Mouse (Mus musculus) left cerebral cortex, postnatal 25 days (tissue): ENCODE data around the gene Mrpl58. TPM values are rescaled to one million over a fixed set of nuclear protein-coding genes. Genes with fewer than 3 reads are reported as not detected.

Source experiments
- DNase-seq, 2 experiments: peaks; one replicate each; pipeline ENCODE4 v3.0.0; 2022; ENCODE audit warnings: low spot score in 2 of 2, mixed read lengths in 1 of 2
- intact Hi-C: fragments of 180-260 bp; cut with DNase I; formaldehyde crosslinking; loops from one replicate; pipeline ENCODE4 v1.15.1; 2025
- total RNA-seq, 2 experiments: library from RNA; stranded (reverse); gene quantifications; 2 replicates each; pipeline ENCODE4 v1.2.3; 2021

Mrpl58 gene
- 100 to 1,000 TPM; 107 to 109 TPM for total RNA-seq

GRCm38 (mm10) chr11:115403338-115404124 is at the start of gene Mrpl58:
TSS of gene Mrpl58 (plus strand) at chr11:115403752.
- DNase-seq = peak; percentile 89 to 90
- intact Hi-C loops = no loop called here

DNA sequence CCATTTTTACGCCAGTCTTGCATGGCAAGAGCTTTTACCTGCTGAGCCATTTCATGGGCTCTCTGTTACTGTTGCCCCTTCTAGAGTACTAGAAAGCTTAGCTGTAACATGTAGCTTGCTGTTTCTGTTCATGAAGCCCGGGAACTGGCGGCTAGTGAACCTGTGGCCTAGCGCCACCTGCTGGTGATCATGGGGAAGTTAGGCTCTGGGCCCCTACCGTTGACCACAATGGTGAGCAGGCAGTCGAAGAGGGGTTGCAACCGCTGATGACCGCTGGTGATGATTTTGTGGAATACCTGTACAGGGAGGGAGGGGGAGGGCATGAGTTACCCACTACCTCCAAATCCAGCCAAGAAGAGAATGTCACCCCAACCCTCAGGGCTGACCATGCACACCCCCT is 49.4 kb upstream of the Mrpl58 start:
- peak; percentile 61 to 67 for DNase-seq

GRCm38 (mm10) chr11:115358468-115358867 is 45.1 kb upstream of the Mrpl58 start:
- peak; percentile 66 to 72 for DNase-seq
- intact Hi-C loops = loop anchor here (1.0 to 5.0 kb wide), 2 partner anchors 54 to 117 kb away; partner anchors contain the start of gene Armc7

More for the DNA sequence above, 49.4 kb upstream of the Mrpl58 start:
- intact Hi-C loops = loop anchor here (1.0 to 5.0 kb wide), 2 partner anchors 32 to 152 kb away; partner anchors contain the start of gene Ush1g

DNA sequence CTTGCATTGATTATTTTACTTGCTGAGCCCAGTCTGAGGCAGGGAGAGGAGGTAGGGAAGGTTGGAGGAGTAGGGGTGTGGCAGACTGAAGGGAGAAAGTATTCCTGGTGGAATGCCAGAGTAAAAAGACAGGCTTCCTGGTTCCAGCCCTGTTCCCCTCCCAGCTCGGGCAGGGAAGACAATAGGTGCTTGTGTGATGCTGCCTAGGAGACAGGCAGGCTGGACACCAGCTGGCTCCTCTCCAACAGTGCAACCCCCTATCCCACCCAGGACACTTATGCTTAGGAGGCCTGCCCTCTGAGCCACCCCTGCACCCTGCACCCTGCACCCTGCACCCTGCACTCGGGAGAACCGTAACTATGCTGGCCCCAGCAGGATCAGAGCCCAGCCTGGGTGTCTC is 44.3 kb upstream of the Mrpl58 start:
- intact Hi-C loops = loop anchor here (5.0 kb wide), 1 partner anchor 53 kb away; no protein-coding TSS in a partner anchor
- DNase-seq = no peak

GRCm38 (mm10) chr11:115359726-115360125 is 43.8 kb upstream of the Mrpl58 start:
- intact Hi-C loops = loop anchor here (5.0 kb wide), 1 partner anchor 53 kb away; no protein-coding TSS in a partner anchor

GRCm38 (mm10) chr11:115364136-115364535 is 39.4 kb upstream of the Mrpl58 start:
- intact Hi-C loops = no loop called here
- no peak for DNase-seq

More at GRCm38 (mm10) chr11:115359726-115360125, 43.8 kb upstream of the Mrpl58 start:
- DNase-seq = no peak

DNA sequence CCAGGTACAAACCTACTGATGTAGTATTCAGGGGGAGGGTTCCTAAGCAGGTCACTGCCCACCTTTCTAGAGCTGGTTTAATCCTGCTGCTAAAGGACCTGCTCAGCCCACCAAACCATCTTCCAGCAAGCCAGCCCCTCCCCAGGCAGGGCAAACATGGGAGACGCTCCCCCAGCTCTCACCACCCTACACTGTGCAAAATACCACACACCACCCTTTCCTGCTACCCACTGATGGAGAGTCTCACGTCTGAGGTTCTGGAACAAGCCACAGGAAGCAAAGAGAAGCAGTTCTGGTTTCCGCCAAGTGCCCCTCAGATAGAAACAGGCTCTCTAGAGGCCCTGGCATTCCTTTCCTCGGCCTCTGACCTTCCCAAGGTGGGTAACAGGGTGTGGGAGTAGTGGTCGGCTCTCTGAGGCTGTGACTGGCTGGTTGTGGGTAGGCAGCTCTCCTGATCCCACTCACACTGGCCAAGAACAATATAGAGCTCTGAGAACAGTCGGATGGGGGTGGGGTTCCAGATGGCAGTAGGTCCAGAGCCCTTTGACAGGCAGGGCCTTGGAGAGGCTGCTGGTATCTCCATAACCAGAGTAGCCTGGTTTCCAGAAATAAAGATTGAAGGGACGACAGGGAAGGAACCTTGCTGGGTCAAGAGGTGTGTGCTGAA is 37.4 kb upstream of the Mrpl58 start:
- peak in 1 of 2 experiments; percentile 38 for DNase-seq
- intact Hi-C loops = no loop called here

- intact Hi-C loops = no loop called here
- DNase-seq = peak; percentile 66 to 81
These were observed 36.7 kb upstream of the Mrpl58 start for GRCm38 (mm10) chr11:115366706-115367394.

DNA sequence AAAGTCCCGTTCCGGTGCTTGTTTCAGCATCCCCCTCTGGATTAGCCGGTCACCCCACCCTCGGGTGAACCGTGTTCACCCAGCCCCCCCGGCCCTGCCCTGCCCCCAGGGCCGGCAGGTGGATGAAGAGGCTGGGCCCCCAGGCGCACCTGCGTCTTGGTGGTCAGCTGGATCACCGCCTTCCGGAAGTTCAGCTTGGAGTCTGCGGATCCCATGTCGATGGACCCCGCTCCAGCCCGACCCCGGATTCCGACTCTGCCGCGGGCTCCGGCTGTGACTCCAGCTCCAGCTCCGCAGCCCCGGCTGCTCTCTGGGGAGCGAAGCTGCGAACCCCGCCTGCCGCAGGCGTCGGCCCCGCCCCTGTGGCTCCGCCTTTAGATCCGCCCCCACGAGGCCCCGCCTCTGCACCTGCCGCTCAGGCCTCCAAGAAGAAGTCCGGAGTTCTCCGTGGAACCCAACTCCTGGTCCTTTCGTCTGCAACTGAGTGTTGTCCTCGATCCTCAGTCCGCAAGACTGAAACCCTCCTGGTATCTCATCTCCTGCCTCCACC is 36.1 kb upstream of the Mrpl58 start, which contains the start of gene Hid1:
Gene Hid1, minus strand, starts transcription at position 362 of the 550 bp plus-strand sequence.
- intact Hi-C loops = no loop called here
- DNase-seq = peak; percentile 87 to 92

DNA sequence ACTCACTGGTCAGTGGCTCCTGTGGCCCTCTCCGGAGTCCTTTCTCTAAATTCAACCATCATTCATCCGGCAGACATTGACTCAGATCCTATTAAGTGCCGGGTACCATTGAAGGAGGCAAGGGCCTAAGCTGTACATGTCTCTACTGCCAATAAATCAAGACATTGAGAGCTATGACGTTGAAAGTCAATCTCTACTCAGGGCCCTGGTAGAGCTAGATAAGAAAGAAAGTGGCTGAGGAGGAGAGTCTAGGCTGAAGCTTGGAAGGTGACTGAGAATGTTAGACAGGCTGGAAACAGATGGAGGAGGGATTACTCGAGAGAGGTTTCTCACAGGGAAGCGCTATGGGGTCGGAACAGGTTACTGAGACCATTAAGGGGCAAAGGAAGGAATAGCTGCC is 33.2 kb upstream of the Mrpl58 start:
- intact Hi-C loops = no loop called here

GRCm38 (mm10) chr11:115371354-115371753 is 32.2 kb upstream of the Mrpl58 start:
- intact Hi-C loops = no loop called here
- no peak for DNase-seq

More for the DNA sequence above, 33.2 kb upstream of the Mrpl58 start:
- DNase-seq = no peak

DNA sequence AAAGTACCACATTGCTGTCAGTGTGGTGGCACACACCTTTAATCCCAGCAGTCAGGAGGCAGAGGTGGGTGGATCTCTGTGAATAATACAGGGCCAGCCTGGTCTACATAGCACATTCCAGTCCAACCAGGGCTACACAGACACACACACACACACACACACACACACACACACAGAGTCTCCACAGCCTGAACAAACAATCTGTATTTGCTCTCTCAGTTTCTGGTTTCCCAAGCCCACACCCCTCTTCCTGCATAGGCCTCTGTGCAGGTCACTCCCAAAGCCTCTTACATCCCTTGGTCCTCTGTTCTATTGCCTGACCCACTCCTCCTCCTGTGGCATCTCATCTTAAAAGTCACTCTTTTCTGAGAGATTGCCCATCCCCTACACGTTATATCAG is 31.5 kb upstream of the Mrpl58 start:
- intact Hi-C loops = no loop called here
- DNase-seq = no peak

- DNase-seq = no peak
- intact Hi-C loops = no loop called here
These were observed 30.8 kb upstream of the Mrpl58 start for GRCm38 (mm10) chr11:115372737-115373136.

GRCm38 (mm10) chr11:115373805-115374694 is 29.5 kb upstream of the Mrpl58 start:
- intact Hi-C loops = no loop called here
- DNase-seq = peak; percentile 72 to 83

GRCm38 (mm10) chr11:115374695-115375425 is 28.7 kb upstream of the Mrpl58 start:
- intact Hi-C loops = no loop called here
- DNase-seq = peak; percentile 45 to 75

- intact Hi-C loops = no loop called here
- DNase-seq = no peak
These were observed 26.8 kb upstream of the Mrpl58 start for GRCm38 (mm10) chr11:115376722-115377121.

DNA sequence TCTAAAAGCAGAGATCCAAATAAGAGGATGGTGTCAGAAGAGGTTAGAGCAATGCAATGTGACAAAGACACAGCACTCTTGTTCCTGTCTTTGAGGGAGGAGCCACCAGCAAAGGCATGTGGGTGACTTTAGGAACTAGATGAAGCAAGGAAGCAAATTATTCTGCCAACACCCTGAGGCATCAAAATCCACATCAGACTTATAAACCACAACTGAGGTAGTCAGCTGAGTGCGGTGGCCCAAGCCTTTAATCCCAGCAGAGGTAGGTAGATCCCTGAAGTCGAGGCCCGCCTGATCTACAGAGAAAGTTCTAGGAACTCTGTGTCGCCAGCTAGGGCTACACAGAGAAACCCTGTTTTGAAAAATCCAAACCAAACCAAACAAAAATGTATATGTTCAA is 26.3 kb upstream of the Mrpl58 start:
- intact Hi-C loops = no loop called here
- no peak for DNase-seq

GRCm38 (mm10) chr11:115377854-115378253 is 25.7 kb upstream of the Mrpl58 start:
- no peak for DNase-seq
- intact Hi-C loops = no loop called here
